Mouse (Mus musculus): Measurements from ENCODE around the gene Eif3l. TPM values are rescaled to one million over a fixed set of nuclear protein-coding genes. Genes with fewer than 3 reads are reported as not detected.

The Eif3l gene
- total and polyA plus RNA-seq, 3 experiments = 301 to 442 (median 394) TPM

DNA sequence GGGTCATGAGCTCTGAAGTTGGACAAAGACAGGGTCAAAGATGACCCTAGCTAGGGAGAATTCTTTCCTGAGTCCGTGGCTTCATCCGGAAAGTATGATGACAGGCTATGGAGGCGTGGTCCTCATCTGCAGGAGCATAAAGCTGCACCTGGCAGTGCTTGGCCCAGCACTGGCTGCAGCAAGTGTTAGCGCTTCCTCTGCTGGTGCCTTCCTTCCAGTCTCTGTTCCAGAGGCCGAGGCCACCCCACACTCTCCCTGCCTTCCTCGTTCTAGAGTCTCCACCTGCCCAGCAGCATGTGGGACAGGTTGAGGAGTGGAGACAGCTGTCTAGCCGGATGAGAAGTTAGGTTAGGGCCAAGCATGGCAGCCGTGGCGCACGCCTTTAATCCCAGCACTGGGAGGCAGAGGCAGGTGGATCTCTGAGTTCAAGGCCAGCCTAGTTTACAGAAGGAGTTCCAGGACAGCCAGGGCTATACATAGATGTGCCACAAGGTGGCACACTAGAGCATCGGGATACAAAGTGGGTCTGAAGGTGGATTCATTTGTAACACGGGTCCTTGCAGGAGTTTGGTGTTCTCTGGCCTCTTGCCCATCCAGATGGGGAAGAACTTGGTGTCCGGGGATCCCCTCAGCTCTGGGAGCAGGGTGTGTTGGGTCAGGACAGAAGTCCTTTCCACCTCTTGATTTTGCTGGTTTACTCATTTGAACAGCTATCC is 51.4 kb downstream of the Eif3l start (continued):
- peak; percentile 55 for TF ChIP-seq SMC3 (IDR thresholded peaks at IDR 0.05; ENCODE audit: low read depth, low read length)
- no peak for TF ChIP-seq POLR2AphosphoS2 (IDR thresholded peaks at IDR 0.05; ENCODE audit: low read length)
- no peak for TF ChIP-seq HCFC1 (IDR thresholded peaks at IDR 0.05; ENCODE audit: low read depth, low read length)
- no peak for TF ChIP-seq SIN3A (IDR thresholded peaks at IDR 0.05; ENCODE audit: low read length)
- no peak for TF ChIP-seq MAX (IDR thresholded peaks at IDR 0.05; ENCODE audit: low read length)
- no peak for TF ChIP-seq TAL1 (IDR thresholded peaks at IDR 0.05; ENCODE audit: low read length)
- TF ChIP-seq CHD2 (IDR thresholded peaks at IDR 0.05; ENCODE audit: low read length) = no peak
- no peak for TF ChIP-seq USF1 (IDR thresholded peaks at IDR 0.05; ENCODE audit: low read depth, low read length)

DNA sequence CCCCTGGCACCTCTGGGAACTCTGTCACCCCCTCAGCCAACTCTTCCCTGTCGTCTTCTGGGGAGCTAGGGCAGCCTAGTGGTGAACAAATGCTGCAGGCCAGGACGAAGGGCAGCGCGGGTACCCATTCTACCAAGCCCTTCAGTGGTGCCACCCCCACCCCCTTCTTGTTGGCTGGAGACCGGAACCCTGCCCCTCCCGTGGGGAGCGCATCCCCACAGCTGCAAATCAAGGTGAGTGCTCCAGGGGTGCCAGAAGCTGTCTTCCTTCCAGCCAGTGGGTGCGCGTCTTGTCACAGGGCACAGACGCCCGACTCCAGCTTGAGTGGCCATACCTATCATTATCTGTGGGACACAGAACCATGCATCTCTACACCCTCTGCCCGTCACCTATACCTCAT is 52.1 kb downstream of the Eif3l start:
- DNase-seq (ENCODE audit: low read depth, low spot score) = no peak
- peaks cover 0 to 3% of the 10 kb centered on the region in 2 experiments; a peak in 1 of 4 replicates for H3K36me3 ChIP-seq (ENCODE audit: control insufficient read depth in 1 of 2, insufficient read depth in 2 of 2, low read length in 2 of 2)

DNA sequence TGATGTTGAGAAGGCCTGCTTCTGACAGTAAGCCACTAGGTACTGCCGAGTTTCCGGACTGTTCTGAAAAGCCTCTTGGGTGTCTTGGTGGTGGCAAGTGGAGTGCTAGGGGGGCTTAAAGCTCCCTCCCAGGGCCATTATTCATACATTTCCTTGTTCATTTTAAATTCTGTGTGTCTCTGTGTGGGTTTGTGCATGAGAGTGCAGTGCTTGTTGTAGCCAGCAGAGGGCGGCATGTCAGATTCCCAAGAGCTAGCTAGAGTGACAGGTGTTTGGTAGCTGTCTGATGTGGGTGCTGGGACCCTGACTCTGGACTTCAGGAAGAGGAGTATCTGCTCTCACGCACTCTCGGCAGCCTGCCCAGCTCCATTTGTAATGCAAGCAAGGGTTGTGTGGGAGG is 53.2 kb downstream of the Eif3l start:
- no peaks in the 10 kb centered on the region for H3K9me3 ChIP-seq (replicated peaks; ENCODE audit: insufficient read depth, low read length)
- H3K36me3 ChIP-seq (ENCODE audit: control insufficient read depth in 1 of 2, insufficient read depth in 2 of 2, low read length in 2 of 2) = peaks cover 0 to 3% of the 10 kb centered on the region in 2 experiments; a peak in 1 of 4 replicates
- TF ChIP-seq SMC3 (IDR thresholded peaks at IDR 0.05; ENCODE audit: low read depth, low read length) = peak; percentile 24; the same call in 1 of the 2 replicates
- peak; percentile 59 to 73 (median 71) for TF ChIP-seq CTCF (IDR thresholded peaks at IDR 0.05 in 2 of 3, conservative IDR thresholded peaks at IDR 0.05 in 1 of 3; ENCODE audit: control insufficient read depth in 1 of 3, insufficient read depth in 1 of 3, low read depth in 2 of 3, low read length in 3 of 3, poor library complexity in 1 of 3, severe bottlenecking in 1 of 3)
- TF ChIP-seq RAD21 (IDR thresholded peaks at IDR 0.05; ENCODE audit: low read depth, low read length) = no peak

More for the DNA sequence above, 52.1 kb downstream of the Eif3l start:
- Histone ChIP-seq H3K27ac (ENCODE audit: control insufficient read depth, low read depth, low read length) (no peak overlapping the region), H3K9me3 (replicated peaks; ENCODE audit: insufficient read depth, low read length) (no peaks in the 10 kb centered on the region), H3K27me3 (ENCODE audit: control insufficient read depth in 1 of 2, insufficient read depth in 2 of 2, low read length in 2 of 2) (no peaks in the 10 kb centered on the region), H3K4me1 (ENCODE audit: control insufficient read depth in 1 of 2, insufficient read depth in 2 of 2, low read length in 2 of 2) (no peaks in the 10 kb centered on the region), H3K9ac (ENCODE audit: control insufficient read depth, low read depth, low read length, poor library complexity, severe bottlenecking) (no peak overlapping the region), H3K4me3 (ENCODE audit: control insufficient read depth in 1 of 2, insufficient read depth in 1 of 2, low read depth in 2 of 2, low read length in 2 of 2) (no peak overlapping the region), H3K79me2 (ENCODE audit: control insufficient read depth, insufficient read depth, low read length, poor library complexity) (no peaks in the 10 kb centered on the region)
- no peak for TF ChIP-seq HCFC1 (IDR thresholded peaks at IDR 0.05; ENCODE audit: low read depth, low read length)
- no peak for TF ChIP-seq MXI1 (IDR thresholded peaks at IDR 0.05; ENCODE audit: low read depth, low read length)
- no peak for TF ChIP-seq GATA1 (IDR thresholded peaks at IDR 0.05; ENCODE audit: low read depth, low read length)
- TF ChIP-seq UBTF (IDR thresholded peaks at IDR 0.05; ENCODE audit: borderline replicate concordance, insufficient read depth, low read depth, low read length) = no peak
- no peak for TF ChIP-seq CHD2 (IDR thresholded peaks at IDR 0.05; ENCODE audit: low read length)
- TF ChIP-seq CHD1 (IDR thresholded peaks at IDR 0.05; ENCODE audit: low read depth, low read length) = no peak
- TF ChIP-seq MYB (IDR thresholded peaks at IDR 0.05; ENCODE audit: low read depth, low read length) = no peak
- TF ChIP-seq GABPA (IDR thresholded peaks at IDR 0.05; ENCODE audit: low read depth, low read length) = no peak
- no peak for TF ChIP-seq TCF12 (IDR thresholded peaks at IDR 0.05; ENCODE audit: low read depth, low read length)
- no peak for TF ChIP-seq POLR2AphosphoS5 (IDR thresholded peaks at IDR 0.05; ENCODE audit: borderline replicate concordance, low read depth, low read length)
- TF ChIP-seq E2F4 (IDR thresholded peaks at IDR 0.05; ENCODE audit: borderline replicate concordance, low read depth, low read length) = no peak

More for the DNA sequence above, 53.2 kb downstream of the Eif3l start:
- H3K9ac ChIP-seq (ENCODE audit: control insufficient read depth, low read depth, low read length, poor library complexity, severe bottlenecking) = no peak overlapping the region
- no peak overlapping the region for H3K4me3 ChIP-seq (ENCODE audit: control insufficient read depth in 1 of 2, insufficient read depth in 1 of 2, low read depth in 2 of 2, low read length in 2 of 2)
- peak; percentile 52 for DNase-seq (ENCODE audit: low read depth, low spot score)
- H3K4me1 ChIP-seq (ENCODE audit: control insufficient read depth in 1 of 2, insufficient read depth in 2 of 2, low read length in 2 of 2) = no peaks in the 10 kb centered on the region
- no peaks in the 10 kb centered on the region for H3K79me2 ChIP-seq (ENCODE audit: control insufficient read depth, insufficient read depth, low read length, poor library complexity)
- H3K27me3 ChIP-seq (ENCODE audit: control insufficient read depth in 1 of 2, insufficient read depth in 2 of 2, low read length in 2 of 2) = no peaks in the 10 kb centered on the region
- H3K27ac ChIP-seq (ENCODE audit: control insufficient read depth, low read depth, low read length) = no peak overlapping the region
